12 mouse cellular contexts compared by ENCODE assay signal in genomic region chr13:43582961-43583360, GRCm38 (mm10). TPM values are rescaled to one million over a fixed set of nuclear protein-coding genes. Genes with fewer than 3 reads are reported as not detected.
A peak's percentile ranks its signal among the peaks of the same experiment; 100 is the strongest.
DNase-seq lines count a peak whose midpoint lies in the region; ATAC-seq and TF ChIP-seq lines count a peak whose summit lies in the region.
"Had no signal": no experiment of that assay in that cellular context is flagged by ENCODE, and none has a peak within 500 bp of the region (broad histone marks: within the 10 kb centered on the region; RNA-seq: fewer than 3 reads in every experiment).

No protein-coding gene starts in this region.

- no peak for TF ChIP-seq CTCF in lung, embryonic 14.5 days (IDR thresholded peaks at IDR 0.05; ENCODE audit: low read depth)

- no peak overlapping the region for H3K9ac ChIP-seq in lung, embryonic 14.5 days
- H3K9ac ChIP-seq in embryonic facial prominence, embryonic 15.5 days: no peak overlapping the region
- H3K9ac ChIP-seq in hindbrain, embryonic 16.5 days (ENCODE audit: low read depth, low read length): peak overlapping the region; percentile 25
- H3K9ac ChIP-seq in neural tube, embryonic 14.5 days (replicated peaks; ENCODE audit: low read depth, low read length): no peak overlapping the region

- no peak for DNase-seq in lung, embryonic 14.5 days
- DNase-seq in lung, postnatal 36 days: no peak
- DNase-seq in cerebellum, adult 9-11 months: no peak
- no peak for DNase-seq in adrenal gland, postnatal 36 days
- DNase-seq: cerebellum, postnatal 25 days; kidney, adult 2 months; thymus, postnatal 36 days had no signal

- peak overlapping the region; percentile 5; the same call in 1 of the 2 replicates for H3K4me2 ChIP-seq in lung, embryonic 14.5 days
- H3K4me2 ChIP-seq in embryonic facial prominence, embryonic 15.5 days (replicated peaks): 0 out of 2 replicates have a peak overlapping the region, but pooled peaks have one; percentile 8
- peak overlapping the region; percentile 43 for H3K4me2 ChIP-seq in hindbrain, embryonic 16.5 days (ENCODE audit: low read length)
- H3K4me2 ChIP-seq in neural tube, embryonic 14.5 days (ENCODE audit: low read depth, low read length): peak overlapping the region; percentile 32; the same call in 1 of the 2 replicates

- H3K36me3 ChIP-seq in lung, embryonic 14.5 days (ENCODE audit: insufficient read depth): no peaks in the 10 kb centered on the region
- H3K36me3 ChIP-seq in embryonic facial prominence, embryonic 15.5 days: no peaks in the 10 kb centered on the region
- no peaks in the 10 kb centered on the region for H3K36me3 ChIP-seq in hindbrain, embryonic 16.5 days (ENCODE audit: control insufficient read depth, insufficient read depth, low read length)
- no peaks in the 10 kb centered on the region for H3K36me3 ChIP-seq in neural tube, embryonic 14.5 days (ENCODE audit: control insufficient read depth, insufficient read depth, low read length)

- WGBS in lung, embryonic 14.5 days: 40% methylated on average over 16 of the region's 16 CpGs
- WGBS in embryonic facial prominence, embryonic 15.5 days: 44% methylated on average over 16 of the region's 16 CpGs
- 41% methylated on average over 16 of the region's 16 CpGs for WGBS in hindbrain, embryonic 16.5 days
- 42% methylated on average over 16 of the region's 16 CpGs for WGBS in neural tube, embryonic 14.5 days

- no peaks in the 10 kb centered on the region for H3K27me3 ChIP-seq in lung, embryonic 14.5 days (ENCODE audit: insufficient read depth, low read length)
- no peaks in the 10 kb centered on the region for H3K27me3 ChIP-seq in embryonic facial prominence, embryonic 15.5 days
- H3K27me3 ChIP-seq in hindbrain, embryonic 16.5 days (replicated peaks; ENCODE audit: control insufficient read depth, insufficient read depth, low read length): no peaks in the 10 kb centered on the region
- H3K27me3 ChIP-seq in neural tube, embryonic 14.5 days (ENCODE audit: control insufficient read depth, insufficient read depth, low read length): no peaks in the 10 kb centered on the region

- H3K4me1 ChIP-seq in lung, embryonic 14.5 days (ENCODE audit: insufficient read depth): no peaks in the 10 kb centered on the region
- H3K4me1 ChIP-seq in embryonic facial prominence, embryonic 15.5 days: peaks cover 16% of the 10 kb centered on the region; the same call in 1 of the 2 replicates
- peaks cover 3% of the 10 kb centered on the region; the same call in 1 of the 2 replicates for H3K4me1 ChIP-seq in hindbrain, embryonic 16.5 days (ENCODE audit: control insufficient read depth, insufficient read depth, low read depth, low read length)
- no peaks in the 10 kb centered on the region for H3K4me1 ChIP-seq in neural tube, embryonic 14.5 days (ENCODE audit: control insufficient read depth, insufficient read depth, low read length)

- H3K9me3 ChIP-seq in lung, embryonic 14.5 days (ENCODE audit: low read depth, low read length): no peaks in the 10 kb centered on the region
- H3K9me3 ChIP-seq in embryonic facial prominence, embryonic 15.5 days (replicated peaks): no peaks in the 10 kb centered on the region
- no peaks in the 10 kb centered on the region for H3K9me3 ChIP-seq in hindbrain, embryonic 16.5 days (ENCODE audit: control insufficient read depth, low read length)
- no peaks in the 10 kb centered on the region for H3K9me3 ChIP-seq in neural tube, embryonic 14.5 days (ENCODE audit: control insufficient read depth, low read length)

- no peak overlapping the region for H3K27ac ChIP-seq in lung, embryonic 14.5 days (ENCODE audit: low read depth)
- no peak overlapping the region for H3K27ac ChIP-seq in embryonic facial prominence, embryonic 15.5 days (replicated peaks)
- H3K27ac ChIP-seq in hindbrain, embryonic 16.5 days (ENCODE audit: low read depth, low read length): no peak overlapping the region
- no peak overlapping the region for H3K27ac ChIP-seq in neural tube, embryonic 14.5 days (ENCODE audit: low read depth, low read length)

- H3K4me3 ChIP-seq in lung, embryonic 14.5 days (ENCODE audit: low read depth, low read length): no peak overlapping the region
- H3K4me3 ChIP-seq in embryonic facial prominence, embryonic 15.5 days (replicated peaks): no peak overlapping the region
- peak overlapping the region; percentile 19 for H3K4me3 ChIP-seq in hindbrain, embryonic 16.5 days (ENCODE audit: low read length)
- H3K4me3 ChIP-seq in neural tube, embryonic 14.5 days (ENCODE audit: low read depth, low read length): no peak overlapping the region
- H3K4me3 ChIP-seq: megakaryocyte, embryonic 14.5 days had no signal

- no peak for ATAC-seq in lung, embryonic 14.5 days (ENCODE audit: insufficient read depth)
- ATAC-seq in embryonic facial prominence, embryonic 15.5 days (ENCODE audit: insufficient number of reproducible peaks, low FRiP score, low TSS enrichment, low read depth): no peak
- ATAC-seq in hindbrain, embryonic 16.5 days: no peak
- no peak for ATAC-seq in neural tube, embryonic 14.5 days (ENCODE audit: low read depth)

RNA-seq across cellular contexts. Expression of gene Mcur1, which starts 23.0 kb away (rescaled TPM):
- polyA plus RNA-seq in lung, embryonic 14.5 days (2014; fragmentation: Nextera tagmentation; extraction: Ambion mirVana): 17.3 and 18.9 TPM in 2 replicates
- polyA plus RNA-seq in embryonic facial prominence, embryonic 15.5 days (2015; fragmentation: Nextera tagmentation; extraction: Ambion mirVana): 14.1 and 14.4 TPM in 2 replicates
- 6.2 and 8.0 TPM in 2 replicates for polyA plus RNA-seq in hindbrain, embryonic 16.5 days (2015; fragmentation: Nextera tagmentation; extraction: Ambion mirVana)
- 8.6 and 9.9 TPM in 2 replicates for polyA plus RNA-seq in neural tube, embryonic 14.5 days (2014; fragmentation: Nextera tagmentation; extraction: Ambion mirVana)
- 10 to 100 TPM; 37.6 to 40.5 TPM for total RNA-seq in adrenal gland, postnatal 36 days (2021)

RNA-seq across cellular contexts. Expression of gene Rnf182, which starts 32.5 kb away (rescaled TPM):
- polyA plus RNA-seq in lung, embryonic 14.5 days (2014; fragmentation: Nextera tagmentation; extraction: Ambion mirVana): 3.6 and 6.4 TPM in 2 replicates
- polyA plus RNA-seq in embryonic facial prominence, embryonic 15.5 days (2015; fragmentation: Nextera tagmentation; extraction: Ambion mirVana): 7.7 and 11.1 TPM in 2 replicates
- 30.5 and 34.1 TPM in 2 replicates for polyA plus RNA-seq in hindbrain, embryonic 16.5 days (2015; fragmentation: Nextera tagmentation; extraction: Ambion mirVana)
- polyA plus RNA-seq in neural tube, embryonic 14.5 days (2014; fragmentation: Nextera tagmentation; extraction: Ambion mirVana): 27.5 and 35.1 TPM in 2 replicates
- 1 to 10 TPM in 1 of 2 experiments, under 1 TPM in 1; 0.33 to 1.7 TPM for total RNA-seq in adrenal gland, postnatal 36 days (2021)
- total RNA-seq: liver, adult 2 months had no signal
- polyA plus RNA-seq: liver, adult 2 months had no signal
